Mouse (Mus musculus): ENCODE results near the gene Rtf2.

DNA sequence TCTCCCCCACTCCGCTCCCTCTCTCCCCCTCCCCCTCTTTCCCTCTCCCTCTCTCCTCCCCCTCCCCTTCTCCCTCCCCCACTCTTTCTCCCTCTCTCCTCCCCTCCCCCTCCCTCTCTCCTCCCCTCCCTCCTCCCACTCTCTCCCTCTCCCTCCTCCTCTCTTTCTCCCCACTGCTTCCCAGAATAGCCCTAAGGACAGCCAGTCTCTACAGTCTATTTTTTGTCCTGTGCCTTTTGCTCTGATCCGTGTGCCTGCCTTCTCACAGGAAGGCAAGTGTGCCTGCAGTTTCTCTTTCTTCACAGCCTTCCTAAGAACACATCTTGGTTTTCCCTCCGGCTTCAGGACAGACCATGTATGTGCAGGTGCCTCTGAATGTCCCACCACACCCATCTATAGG, 37.0 kb downstream of the Rtf2 start:
- no peak for TF ChIP-seq CTCF (IDR thresholded peaks at IDR 0.05)
- TF ChIP-seq EP300 (IDR thresholded peaks at IDR 0.05): no peak
